Mouse (Mus musculus) Muller cell, postnatal 12 days (primary cell): ENCODE measurements around the gene Zbtb8b.

Experiments used
- DNase-seq: peaks from one replicate; pipeline ENCODE4 v3.0.0-alpha.2; 2015; ENCODE audit errors: inconsistent ontology term

Gene Zbtb8b

DNA sequence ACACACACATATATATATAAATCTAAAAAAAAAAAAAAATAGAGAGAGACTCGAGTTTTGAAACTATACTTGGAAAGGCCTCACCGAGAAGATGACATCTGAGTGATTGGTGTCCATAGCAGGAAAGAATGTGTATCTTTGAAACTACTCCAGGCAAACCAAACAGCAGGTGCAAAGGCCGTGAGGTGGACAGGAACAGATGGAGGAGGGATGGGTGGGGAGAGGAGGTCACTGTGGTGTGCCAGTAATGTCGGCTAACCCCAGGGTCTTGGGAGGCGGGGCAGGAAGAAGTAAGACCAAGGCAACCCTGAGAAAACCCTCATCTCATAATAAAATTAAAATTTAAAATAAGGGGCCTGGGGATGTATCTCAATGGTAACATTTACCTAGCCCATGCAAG, 64.8 kb downstream of the Zbtb8b start:
- no peak for DNase-seq
